Mouse (Mus musculus) liver, embryonic 14.5 days (tissue): Measurements from ENCODE around the gene Il10ra. TPM values are rescaled to one million over a fixed set of nuclear protein-coding genes. Genes with fewer than 3 reads are reported as not detected.

Experiments used
- ATAC-seq: fragments of 200-750 bp; cut with Nextera tagmentation; 2 replicates; pipeline ENCODE4 v1.8.0; 2017; ENCODE audit warnings: moderate number of reproducible peaks, mild to moderate bottlenecking, moderate library complexity; ENCODE audit not compliant: insufficient read depth
- DNase-seq, 3 experiments: peaks; one replicate each; pipeline ENCODE4 v3.0.0-alpha.2; 2012 to 2013; ENCODE audit warnings: low read depth in 3 of 3, low spot score in 3 of 3
- H3K27ac ChIP-seq: fragments of 300-500 bp; sonication (generic); 2 replicates; pipeline ENCODE4 v1.5.1; 2014; ENCODE audit warnings: moderate library complexity, mild to moderate bottlenecking, control low read depth, inconsistent platforms
- H3K27me3 ChIP-seq: fragments of 300-500 bp; sonication (generic); 2 replicates; pipeline ENCODE4 v1.6.1; 2014; ENCODE audit warnings: mild to moderate bottlenecking, low read length, moderate library complexity; ENCODE audit not compliant: control insufficient read depth, insufficient read depth
- H3K36me3 ChIP-seq: fragments of 300-500 bp; sonication (generic); replicated peaks from 2 replicates; pipeline ENCODE4 v1.6.1; 2014; ENCODE audit warnings: low read depth; ENCODE audit not compliant: control insufficient read depth, insufficient read depth
- H3K4me1 ChIP-seq, 2 experiments: fragments of 200-500 bp in 1 of 2; fragments of 300-500 bp in 1 of 2; sonication (generic) in 1 of 2; replicated peaks; 2 replicates each; pipeline ENCODE4 v1.6.1; 2012 to 2014; ENCODE audit warnings: antibody characterized with exemption in 1 of 2, inconsistent platforms in 1 of 2, low read length in 1 of 2; ENCODE audit not compliant: control insufficient read depth in 2 of 2, insufficient read depth in 2 of 2
- H3K4me2 ChIP-seq: fragments of 300-500 bp; sonication (generic); 2 replicates; pipeline ENCODE4 v1.6.1; 2014; ENCODE audit warnings: low read depth, mild to moderate bottlenecking, control low read depth, moderate library complexity
- H3K4me3 ChIP-seq, 2 experiments: fragments of 200-500 bp in 1 of 2; fragments of 300-500 bp in 1 of 2; sonication (generic) in 1 of 2; 2 replicates each; pipeline ENCODE4 v1.5.1; 2012 to 2014; ENCODE audit warnings: low read depth in 2 of 2, low read length in 2 of 2, mild to moderate bottlenecking in 2 of 2, control low read depth in 1 of 2, inconsistent platforms in 1 of 2, moderate library complexity in 1 of 2; ENCODE audit not compliant: insufficient read depth in 1 of 2
- H3K9ac ChIP-seq: fragments of 300-500 bp; sonication (generic); replicated peaks from 2 replicates; pipeline ENCODE4 v1.6.1; 2014; ENCODE audit warnings: mild to moderate bottlenecking, control low read depth, moderate library complexity
- H3K9me3 ChIP-seq: fragments of 300-500 bp; sonication (generic); 2 replicates; pipeline ENCODE4 v1.6.1; 2016; ENCODE audit warnings: low read length, mixed read lengths; ENCODE audit not compliant: control insufficient read depth
- CTCF ChIP-seq: IDR thresholded peaks from 2 replicates; pipeline ENCODE4 v1.5.1; 2016; ENCODE audit warnings: antibody characterized with exemption, low read depth, control low read depth
- EP300 ChIP-seq: IDR thresholded peaks from 2 replicates; pipeline ENCODE4 v1.6.1; 2016; ENCODE audit warnings: antibody characterized with exemption, low read depth
- WGBS: fragments of 180-500 bp; shearing (Covaris S2); extraction: QIAGEN DNeasy Blood & Tissue Kit; methylation state at CpG from one replicate; pipeline ENCODE4 v1.1.7; 2014; ENCODE audit not compliant: insufficient replicate concordance; 5-methylcytosine and 5-hydroxymethylcytosine counted together
- polyA plus RNA-seq, 2 experiments: library from polyadenylated mRNA; depleted of rRNA in 1 of 2; stranded (reverse) in 1 of 2; unstranded in 1 of 2; fragments of >200 nt; fragmentation: Nextera tagmentation in 1 of 2; extraction: Ambion mirVana in 1 of 2; gene quantifications; 2 replicates each; pipeline versions ENCODE4 v1.2.1 to v1.2.3; 2012 to 2014

Gene Il10ra
- polyA plus RNA-seq, 2 experiments, result 1.2 to 1.4 TPM

DNA sequence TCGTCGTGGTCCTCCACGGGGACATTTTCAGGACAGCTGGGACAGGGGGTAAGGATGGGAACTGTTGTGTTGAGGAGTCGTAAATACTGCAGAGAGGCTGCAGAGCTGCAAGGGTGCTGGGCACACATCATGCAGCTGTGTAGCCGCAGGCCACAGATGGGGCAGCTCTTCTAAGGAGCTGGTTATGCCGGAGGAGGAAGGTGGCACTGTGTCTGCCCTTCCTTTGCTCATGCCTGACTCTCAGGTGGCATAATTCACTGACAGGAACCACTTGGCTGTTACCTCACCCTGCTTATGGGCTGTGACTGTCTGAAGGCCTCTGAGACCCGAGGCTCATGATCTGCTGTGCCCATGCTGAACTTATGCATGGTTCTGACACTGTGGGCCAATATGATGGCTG is 18.6 kb downstream of the Il10ra start:
- Histone ChIP-seq H3K36me3 (no peaks in the 10 kb centered on the region), H3K9ac (no peak overlapping the region), H3K9me3 (no peaks in the 10 kb centered on the region), H3K27ac (no peak overlapping the region), H3K4me3 (no peak overlapping the region), H3K4me1 (peaks cover 0 to 12% of the 10 kb centered on the region in 2 experiments; a peak in 2 of 4 replicates), H3K4me2 (no peak overlapping the region), H3K27me3 (no peaks in the 10 kb centered on the region)
- 72% methylated on average over 7 of the region's 7 CpGs for WGBS
- ATAC-seq (no peak), DNase-seq (no peak)
- TF ChIP-seq EP300, result no peak

- Histone ChIP-seq H3K36me3 (no peaks in the 10 kb centered on the region), H3K27me3 (no peaks in the 10 kb centered on the region), H3K4me3 (no peak overlapping the region), H3K9ac (no peak overlapping the region), H3K27ac (no peak overlapping the region), H3K9me3 (no peaks in the 10 kb centered on the region), H3K4me2 (no peak overlapping the region), H3K4me1 (peaks cover 0 to 12% of the 10 kb centered on the region in 2 experiments; a peak in 2 of 4 replicates)
- ATAC-seq, result no peak
- no peak for TF ChIP-seq CTCF
- TF ChIP-seq EP300, result no peak
- no peak for DNase-seq
- 49% methylated on average over 2 of the region's 2 CpGs for WGBS
Measured at GRCm38 (mm10) chr9:45247536-45247935, 21.4 kb downstream of the Il10ra start.

- Histone ChIP-seq H3K27me3 (no peaks in the 10 kb centered on the region), H3K4me2 (no peak overlapping the region), H3K9ac (no peak overlapping the region), H3K36me3 (no peaks in the 10 kb centered on the region), H3K27ac (no peak overlapping the region), H3K4me1 (peaks cover 0 to 8% of the 10 kb centered on the region in 2 experiments; a peak in 1 of 4 replicates), H3K9me3 (no peaks in the 10 kb centered on the region), H3K4me3 (no peak overlapping the region)
- peak in 1 of 3 experiments; percentile 12 for DNase-seq
- no peak for ATAC-seq
- 30% methylated on average over 6 of the region's 6 CpGs for WGBS
- TF ChIP-seq CTCF, result no peak
- TF ChIP-seq EP300, result no peak
Measured at GRCm38 (mm10) chr9:45246060-45246459, 22.9 kb downstream of the Il10ra start.

DNA sequence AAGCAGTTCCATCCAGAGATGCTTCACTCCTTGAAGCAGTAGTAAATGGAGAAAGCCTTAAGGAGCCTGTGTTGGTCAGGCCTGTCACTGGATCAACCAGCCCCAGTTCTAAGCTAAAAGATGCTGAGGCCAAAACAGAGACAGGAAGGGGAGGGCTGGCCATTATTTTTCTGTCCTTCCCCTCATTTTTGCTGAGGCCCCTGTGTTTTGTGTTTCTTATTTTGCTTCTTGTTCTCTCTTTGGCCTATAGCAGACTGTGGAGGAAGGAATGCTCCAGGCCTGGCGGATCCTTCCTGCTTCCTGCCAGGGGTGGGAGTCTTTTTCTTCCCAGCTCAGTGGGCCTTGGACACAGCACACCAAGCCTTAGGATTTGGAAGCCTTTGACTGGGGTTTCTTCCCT is 23.5 kb downstream of the Il10ra start:
- H3K4me3 ChIP-seq, result no peak overlapping the region
- no peak overlapping the region for H3K9ac ChIP-seq
- H3K27ac ChIP-seq, result no peak overlapping the region
- no peak for ATAC-seq
- no peaks in the 10 kb centered on the region for H3K27me3 ChIP-seq
- no peak for DNase-seq
- H3K36me3 ChIP-seq, result no peaks in the 10 kb centered on the region
- 0 out of 4 replicates have a peak, but pooled peaks cover 0 to 5% of the 10 kb centered on the region in 2 experiments for H3K4me1 ChIP-seq
- TF ChIP-seq CTCF (no peak), EP300 (no peak)
- no peaks in the 10 kb centered on the region for H3K9me3 ChIP-seq
- H3K4me2 ChIP-seq, result no peak overlapping the region
- 48% methylated on average over 1 of the region's 1 CpGs for WGBS

DNA sequence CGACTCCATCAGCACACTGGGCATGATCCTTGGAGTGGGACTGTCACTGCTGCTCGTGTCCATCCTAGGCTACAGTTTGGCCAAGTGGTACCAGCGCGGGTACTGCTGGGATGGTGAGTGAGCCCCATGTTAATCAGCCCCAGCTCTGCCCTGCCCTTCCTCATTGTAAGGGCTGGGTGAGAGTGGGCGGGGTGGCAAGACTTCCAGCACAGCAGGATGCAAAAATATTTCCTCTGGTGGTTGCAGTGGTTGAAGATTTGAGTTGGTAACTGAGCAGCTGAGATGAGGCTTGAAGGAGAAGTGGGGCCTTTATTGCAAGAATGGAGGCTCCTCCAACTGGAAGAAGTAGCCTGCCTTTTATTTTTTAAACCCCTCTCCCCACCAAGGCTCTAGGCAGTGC is 27.6 kb downstream of the Il10ra start:
- no peaks in the 10 kb centered on the region for H3K4me1 ChIP-seq
- ATAC-seq (no peak), DNase-seq (no peak)
- H3K36me3 ChIP-seq, result no peaks in the 10 kb centered on the region
- H3K4me3 ChIP-seq, result no peak overlapping the region
- no peak overlapping the region for H3K4me2 ChIP-seq
- TF ChIP-seq CTCF, result no peak
- TF ChIP-seq EP300, result no peak
- H3K9ac ChIP-seq, result no peak overlapping the region
- H3K9me3 ChIP-seq, result no peaks in the 10 kb centered on the region
- H3K27me3 ChIP-seq, result no peaks in the 10 kb centered on the region
- WGBS, result 35% methylated on average over 5 of the region's 5 CpGs
- H3K27ac ChIP-seq, result no peak overlapping the region
